Mouse (Mus musculus) hindbrain, embryonic 16.5 days (tissue): ENCODE measurements around the gene Ttk. TPM values are rescaled to one million over a fixed set of nuclear protein-coding genes. Genes with fewer than 3 reads are reported as not detected.
A peak's percentile ranks its signal among the peaks of the same experiment; 100 is the strongest.

Experiments
- ATAC-seq: fragments of 200-750 bp; cut with Nextera tagmentation; 2 replicates; pipeline ENCODE4 v1.8.0; 2017; ENCODE audit warnings: moderate TSS enrichment, moderate library complexity
- H3K27ac ChIP-seq: fragments of 300-500 bp; sonication (generic); 2 replicates; pipeline ENCODE4 v1.5.1; 2014; ENCODE audit warnings: low read depth, mild to moderate bottlenecking, control low read depth, low read length, moderate library complexity
- H3K27me3 ChIP-seq: fragments of 300-500 bp; sonication (generic); replicated peaks from 2 replicates; pipeline ENCODE4 v1.6.1; 2014; ENCODE audit warnings: low read length; ENCODE audit not compliant: control insufficient read depth, insufficient read depth
- H3K36me3 ChIP-seq: fragments of 300-500 bp; sonication (generic); 2 replicates; pipeline ENCODE4 v1.6.1; 2014; ENCODE audit warnings: mild to moderate bottlenecking, low read length, moderate library complexity, mixed read lengths; ENCODE audit not compliant: control insufficient read depth, insufficient read depth
- H3K4me1 ChIP-seq: fragments of 300-500 bp; sonication (generic); 2 replicates; pipeline ENCODE4 v1.6.1; 2014; ENCODE audit warnings: low read depth, low read length; ENCODE audit not compliant: control insufficient read depth, insufficient read depth
- H3K4me2 ChIP-seq: fragments of 300-500 bp; sonication (generic); 2 replicates; pipeline ENCODE4 v1.6.1; 2014; ENCODE audit warnings: mild to moderate bottlenecking, low read length, control low read depth, moderate library complexity
- H3K4me3 ChIP-seq: fragments of 300-500 bp; sonication (generic); 2 replicates; pipeline ENCODE4 v1.5.1; 2014; ENCODE audit warnings: mild to moderate bottlenecking, low read length, control low read depth, moderate library complexity
- H3K9ac ChIP-seq: fragments of 300-500 bp; sonication (generic); 2 replicates; pipeline ENCODE4 v1.6.1; 2014; ENCODE audit warnings: low read depth, mild to moderate bottlenecking, control low read depth, low read length, moderate library complexity
- H3K9me3 ChIP-seq: fragments of 300-500 bp; sonication (generic); 2 replicates; pipeline ENCODE4 v1.6.1; 2014; ENCODE audit warnings: mild to moderate bottlenecking, low read length, moderate library complexity; ENCODE audit not compliant: control insufficient read depth
- WGBS: fragments of 180-500 bp; shearing (Covaris S2); extraction: QIAGEN DNeasy Blood & Tissue Kit; methylation state at CpG from one replicate; pipeline ENCODE4 v1.1.7; 2014; 5-methylcytosine and 5-hydroxymethylcytosine counted together
- polyA plus RNA-seq: library from polyadenylated mRNA; unstranded; fragments of >200 nt; fragmentation: Nextera tagmentation; extraction: Ambion mirVana; gene quantifications from 2 replicates; pipeline ENCODE4 v1.2.1, GENCODE M21; 2015

Gene Ttk
- polyA plus RNA-seq, 1 experiment from 2014 or later: 4.9 TPM

DNA sequence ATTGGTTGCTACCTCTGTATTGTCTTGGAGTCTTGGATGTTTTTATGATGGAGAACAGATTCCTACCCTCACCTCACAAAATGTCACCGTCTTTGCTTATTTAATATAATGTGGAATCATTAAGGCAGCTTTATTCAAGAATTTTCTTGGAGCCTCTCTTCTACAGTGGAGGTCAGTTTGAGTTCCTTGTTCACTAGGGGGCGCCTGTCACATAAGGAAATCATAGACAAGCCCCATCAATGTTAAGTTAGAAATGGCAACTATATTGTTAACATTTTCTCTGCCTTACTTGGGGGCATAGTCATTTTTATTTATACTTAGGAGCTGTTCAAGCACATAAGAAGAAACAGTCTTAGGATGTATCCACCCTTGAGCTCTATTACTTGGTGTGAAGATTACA is 26.9 kb upstream of the Ttk start:
- ATAC-seq: no peak
- peaks cover 21% of the 10 kb centered on the region for H3K4me1 ChIP-seq
- H3K9ac ChIP-seq: no peak overlapping the region
- H3K27me3 ChIP-seq: no peaks in the 10 kb centered on the region
- no peaks in the 10 kb centered on the region for H3K36me3 ChIP-seq
- WGBS: 7% methylated on average over 2 of the region's 2 CpGs
- H3K27ac ChIP-seq: no peak overlapping the region
- H3K4me2 ChIP-seq: no peak overlapping the region
- H3K9me3 ChIP-seq: no peaks in the 10 kb centered on the region
- no peak overlapping the region for H3K4me3 ChIP-seq

DNA sequence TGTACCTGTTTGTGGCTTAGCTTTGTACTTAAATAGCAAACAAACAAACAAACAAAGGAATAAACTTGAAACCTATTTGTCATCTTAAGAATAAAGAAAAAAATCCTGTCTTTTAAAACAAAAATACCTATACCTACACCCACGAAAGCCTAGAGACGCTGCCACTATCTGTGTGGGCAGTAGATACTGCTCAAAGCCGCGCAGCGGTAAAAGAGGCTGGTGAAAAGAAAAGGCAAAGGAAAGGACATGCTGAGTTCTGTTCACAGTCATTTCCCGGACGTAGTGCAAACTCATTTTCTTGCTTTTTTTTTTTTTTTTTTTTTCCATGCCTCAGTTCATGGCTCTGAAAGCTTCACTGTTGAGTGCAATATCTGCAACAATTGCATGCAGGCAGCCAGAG is 15.3 kb upstream of the Ttk start:
- Histone ChIP-seq H3K4me1 (no peaks in the 10 kb centered on the region), H3K9me3 (no peaks in the 10 kb centered on the region), H3K4me3 (no peak overlapping the region), H3K9ac (no peak overlapping the region), H3K27me3 (no peaks in the 10 kb centered on the region), H3K4me2 (no peak overlapping the region), H3K36me3 (no peaks in the 10 kb centered on the region), H3K27ac (no peak overlapping the region)
- 53% methylated on average over 7 of the region's 7 CpGs for WGBS
- ATAC-seq: no peak

DNA sequence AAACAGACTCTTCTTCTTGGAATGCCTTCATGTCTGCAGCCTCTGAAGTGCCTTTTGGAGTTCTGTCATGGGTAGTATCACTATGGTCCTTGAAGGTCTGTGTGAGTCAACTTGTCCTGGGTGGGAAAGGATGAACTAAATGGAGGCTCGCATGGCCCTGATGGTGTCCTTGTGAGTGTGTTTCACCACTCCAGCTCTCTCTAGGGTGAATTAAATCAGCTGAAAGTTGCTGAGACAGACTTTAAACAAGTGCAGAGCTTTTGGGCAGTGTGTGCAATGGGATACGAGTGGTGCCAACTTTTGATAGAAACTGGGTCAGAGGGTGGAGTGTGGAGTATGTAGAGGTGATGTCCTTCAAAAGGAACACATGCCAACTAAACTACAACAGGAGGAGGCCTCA is 13.5 kb upstream of the Ttk start:
- H3K27me3 ChIP-seq: no peaks in the 10 kb centered on the region
- H3K4me2 ChIP-seq: no peak overlapping the region
- no peaks in the 10 kb centered on the region for H3K4me1 ChIP-seq
- H3K9me3 ChIP-seq: no peaks in the 10 kb centered on the region
- no peaks in the 10 kb centered on the region for H3K36me3 ChIP-seq
- no peak overlapping the region for H3K9ac ChIP-seq
- 94% methylated on average over 2 of the region's 2 CpGs for WGBS
- no peak overlapping the region for H3K27ac ChIP-seq
- H3K4me3 ChIP-seq: no peak overlapping the region
- ATAC-seq: no peak

DNA sequence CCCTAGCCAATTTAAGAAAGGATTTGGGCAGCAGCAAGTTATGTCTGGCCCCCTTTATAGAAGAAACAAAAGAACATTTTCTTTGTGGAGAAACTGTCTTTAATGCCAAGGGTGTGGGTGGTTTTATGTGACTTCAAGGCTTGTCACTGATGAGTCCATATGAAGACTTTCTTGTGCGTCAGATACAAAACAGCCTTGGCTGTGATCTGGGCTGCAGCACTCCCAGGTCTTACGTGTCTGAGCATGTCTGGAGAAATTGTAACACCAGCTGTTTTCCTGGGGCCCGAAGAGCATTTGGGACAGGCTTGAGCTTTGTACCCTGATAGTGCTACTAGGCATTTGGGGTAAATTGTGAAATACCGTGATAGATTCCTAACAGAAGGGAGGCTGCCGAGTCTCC is 11.6 kb upstream of the Ttk start:
- no peaks in the 10 kb centered on the region for H3K4me1 ChIP-seq
- no peak overlapping the region for H3K27ac ChIP-seq
- no peak for ATAC-seq
- no peaks in the 10 kb centered on the region for H3K36me3 ChIP-seq
- no peaks in the 10 kb centered on the region for H3K9me3 ChIP-seq
- no peak overlapping the region for H3K4me3 ChIP-seq
- no peaks in the 10 kb centered on the region for H3K27me3 ChIP-seq
- 81% methylated on average over 5 of the region's 5 CpGs for WGBS
- no peak overlapping the region for H3K9ac ChIP-seq
- H3K4me2 ChIP-seq: no peak overlapping the region

DNA sequence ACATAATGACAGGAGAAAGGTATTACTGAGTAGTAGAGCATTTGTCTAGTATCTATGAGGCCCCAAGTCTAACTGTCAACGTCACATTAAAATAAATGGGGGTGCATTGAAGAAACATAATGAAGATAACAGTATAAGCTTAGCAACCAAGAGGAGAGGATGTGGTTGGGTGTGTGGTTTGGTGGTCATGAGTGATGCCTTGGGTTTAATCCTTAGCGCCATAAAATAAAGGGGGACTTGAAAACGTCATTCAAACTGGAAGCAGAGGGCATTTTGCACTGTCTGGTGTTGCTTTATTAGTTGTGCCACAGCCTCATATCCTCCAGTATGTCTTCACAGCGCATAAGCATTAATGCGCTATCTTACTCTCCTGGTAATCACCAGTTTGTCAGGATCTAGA is 4.6 kb upstream of the Ttk start:
- H3K27me3 ChIP-seq: no peaks in the 10 kb centered on the region
- ATAC-seq: no peak
- peaks cover 1% of the 10 kb centered on the region for H3K4me1 ChIP-seq
- H3K9me3 ChIP-seq: no peaks in the 10 kb centered on the region
- no peak overlapping the region for H3K27ac ChIP-seq
- no peak overlapping the region for H3K9ac ChIP-seq
- 86% methylated on average over 5 of the region's 5 CpGs for WGBS
- H3K4me2 ChIP-seq: no peak overlapping the region
- no peaks in the 10 kb centered on the region for H3K36me3 ChIP-seq
- H3K4me3 ChIP-seq: no peak overlapping the region

DNA sequence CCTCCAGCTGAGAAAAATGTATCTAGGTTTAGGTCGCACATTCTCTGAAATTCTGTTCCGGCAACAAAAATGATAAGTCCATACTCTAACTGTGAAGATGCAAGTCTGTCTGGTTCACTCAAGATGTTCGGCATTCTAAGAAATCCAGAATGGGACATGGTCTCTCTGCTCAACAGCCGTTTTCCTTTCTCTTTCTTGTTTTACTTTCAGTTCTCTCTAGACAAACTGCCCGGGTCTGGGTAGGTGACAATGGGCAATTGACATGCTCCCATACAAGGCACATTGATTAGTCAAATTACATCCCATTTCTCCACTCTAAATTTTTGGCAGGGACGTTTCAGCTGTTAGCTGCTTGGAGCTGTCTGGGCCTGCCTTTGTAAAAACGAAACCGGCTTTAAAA is 3.3 kb upstream of the Ttk start:
- Histone ChIP-seq H3K9ac (no peak overlapping the region), H3K9me3 (no peaks in the 10 kb centered on the region), H3K36me3 (no peaks in the 10 kb centered on the region), H3K4me2 (no peak overlapping the region), H3K27ac (no peak overlapping the region), H3K4me3 (no peak overlapping the region), H3K4me1 (peaks cover 5% of the 10 kb centered on the region), H3K27me3 (no peaks in the 10 kb centered on the region)
- no peak for ATAC-seq
- WGBS: 81% methylated on average over 8 of the region's 8 CpGs

DNA sequence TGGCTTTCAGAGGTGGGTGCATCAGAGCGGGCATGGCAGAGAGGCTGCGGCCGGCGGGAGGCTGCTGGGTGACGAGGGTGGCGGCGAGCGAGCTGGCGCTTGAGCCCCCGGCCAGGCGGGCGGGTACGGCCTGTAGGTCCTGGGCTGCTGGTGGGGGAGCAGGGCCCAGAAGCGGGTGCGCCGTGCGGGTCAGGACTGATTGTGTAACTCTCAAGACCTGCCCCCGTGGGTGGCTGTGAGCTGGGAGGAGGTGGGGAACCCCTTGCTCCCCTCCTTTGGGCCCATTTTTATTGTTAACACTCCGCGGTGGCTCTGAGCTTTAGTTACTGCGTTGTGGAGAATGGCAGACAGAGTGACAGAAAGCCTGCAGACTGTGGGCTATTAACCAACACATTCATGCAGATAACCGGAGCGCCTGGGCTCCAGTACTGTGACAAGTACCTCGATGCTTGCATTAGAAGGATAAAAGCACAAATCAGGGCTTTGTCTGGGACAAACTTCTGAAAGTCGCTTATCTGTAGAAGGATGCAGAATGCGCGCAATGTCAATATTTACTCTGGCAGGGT is 342 bp downstream of the Ttk start:
- Histone ChIP-seq H3K9me3 (no peaks in the 10 kb centered on the region), H3K27ac (no peak overlapping the region), H3K36me3 (no peaks in the 10 kb centered on the region), H3K4me2 (peak overlapping the region; percentile 81), H3K4me1 (peaks cover 5% of the 10 kb centered on the region), H3K4me3 (peak overlapping the region; percentile 54), H3K9ac (peak overlapping the region; percentile 61), H3K27me3 (no peaks in the 10 kb centered on the region)
- peak; percentile 82 for ATAC-seq
- 2% methylated on average over 27 of the region's 27 CpGs for WGBS

DNA sequence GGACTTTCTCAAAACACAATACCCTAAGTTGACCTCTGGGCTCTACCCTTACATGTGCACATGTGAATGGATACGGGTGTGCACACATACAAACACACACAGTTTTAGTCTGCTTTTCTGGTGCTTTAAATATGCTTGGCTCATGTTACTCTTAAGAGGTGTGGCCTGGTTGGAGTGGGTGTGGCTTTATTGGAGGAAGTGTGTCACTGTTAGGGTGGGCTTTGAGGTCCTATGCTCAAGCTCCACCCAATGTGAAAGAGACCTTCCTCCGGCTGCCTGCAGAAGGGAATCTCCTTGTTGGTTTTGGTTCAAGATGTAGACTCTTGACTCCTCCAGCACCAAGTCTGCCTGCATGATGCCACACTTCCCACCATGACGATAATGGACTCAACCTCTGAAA is 18.0 kb downstream of the Ttk start:
- Histone ChIP-seq H3K27me3 (no peaks in the 10 kb centered on the region), H3K36me3 (no peaks in the 10 kb centered on the region), H3K4me1 (no peaks in the 10 kb centered on the region), H3K9ac (no peak overlapping the region), H3K4me2 (no peak overlapping the region), H3K9me3 (no peaks in the 10 kb centered on the region), H3K27ac (no peak overlapping the region), H3K4me3 (no peak overlapping the region)
- 96% methylated on average over 3 of the region's 3 CpGs for WGBS
- no peak for ATAC-seq

DNA sequence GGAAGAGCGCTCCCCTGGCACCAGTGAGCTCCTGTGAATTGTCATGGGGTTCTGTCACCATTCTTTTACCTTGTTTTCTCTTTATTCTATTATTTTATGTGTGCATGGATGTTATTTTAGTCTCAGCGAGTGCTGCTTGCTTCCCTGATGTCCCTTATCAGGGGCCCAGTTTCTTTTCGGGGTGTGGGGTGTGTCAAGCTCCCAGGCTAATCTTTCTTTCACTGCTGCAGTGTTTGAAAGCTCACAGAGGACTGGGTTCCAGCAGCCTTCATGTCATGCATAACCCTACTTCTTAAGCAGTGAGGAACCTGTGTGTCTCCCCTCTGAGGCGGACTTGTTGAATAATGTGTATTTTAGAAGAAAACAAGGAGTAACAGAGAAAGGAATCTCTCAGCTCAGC is 30.7 kb downstream of the Ttk start:
- no peak overlapping the region for H3K4me3 ChIP-seq
- no peak overlapping the region for H3K4me2 ChIP-seq
- no peaks in the 10 kb centered on the region for H3K27me3 ChIP-seq
- H3K9me3 ChIP-seq: no peaks in the 10 kb centered on the region
- H3K27ac ChIP-seq: no peak overlapping the region
- no peak overlapping the region for H3K9ac ChIP-seq
- no peak for ATAC-seq
- WGBS: 95% methylated on average over 4 of the region's 4 CpGs
- H3K4me1 ChIP-seq: no peaks in the 10 kb centered on the region
- no peaks in the 10 kb centered on the region for H3K36me3 ChIP-seq

DNA sequence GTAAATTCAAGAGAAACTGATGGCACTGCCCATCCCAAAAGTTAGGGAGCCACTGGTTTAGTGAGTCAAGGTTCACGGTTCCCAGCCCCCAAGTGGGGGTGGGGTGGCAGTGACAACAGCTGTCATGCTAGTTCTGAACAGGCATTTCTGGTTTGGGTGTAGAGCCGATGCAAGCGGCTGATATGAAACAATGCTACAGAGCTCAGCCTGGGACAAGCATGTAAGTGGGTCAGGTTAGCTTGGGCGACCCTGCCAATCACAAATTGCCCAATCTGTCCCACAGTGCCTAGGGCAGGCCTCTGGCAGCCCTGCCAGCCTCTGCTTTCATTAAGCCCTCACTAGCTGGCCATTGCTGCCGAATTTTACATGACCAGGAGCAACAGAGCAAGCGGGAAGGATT is 47.7 kb downstream of the Ttk start:
- 76% methylated on average over 6 of the region's 6 CpGs for WGBS
- H3K9me3 ChIP-seq: no peaks in the 10 kb centered on the region
- no peak overlapping the region for H3K27ac ChIP-seq
- H3K36me3 ChIP-seq: no peaks in the 10 kb centered on the region
- no peaks in the 10 kb centered on the region for H3K4me1 ChIP-seq
- H3K27me3 ChIP-seq: no peaks in the 10 kb centered on the region
- no peak overlapping the region for H3K4me3 ChIP-seq
- no peak overlapping the region for H3K4me2 ChIP-seq
- no peak overlapping the region for H3K9ac ChIP-seq
- ATAC-seq: no peak
